Mouse (Mus musculus) heart, embryonic 14.5 days (tissue): ENCODE measurements around the gene Pdss1. TPM values are rescaled to one million over a fixed set of nuclear protein-coding genes. Genes with fewer than 3 reads are reported as not detected.
"Not testable (repeated sequence)": the region's sequence is repeated elsewhere in the genome, so short reads cannot be mapped to it uniquely, and the experiment has no call there.

Source experiments
- ATAC-seq: fragments of 200-750 bp; cut with Nextera tagmentation; 2 replicates; pipeline ENCODE4 v1.8.0; 2017; ENCODE audit warnings: low read depth, moderate TSS enrichment; ENCODE audit not compliant: insufficient number of reproducible peaks, insufficient read depth, low FRiP score
- H3K27ac ChIP-seq, 2 experiments: fragments of 200-500 bp in 1 of 2; fragments of 300-500 bp in 1 of 2; sonication (generic) in 1 of 2; replicated peaks in 1 of 2; 2 replicates each; pipeline ENCODE4 v1.5.1; 2012 to 2014; ENCODE audit warnings: low read depth in 2 of 2, low read length in 2 of 2, control low read depth in 1 of 2, mild to moderate bottlenecking in 1 of 2, mixed read lengths in 1 of 2; ENCODE audit not compliant: control insufficient read depth in 1 of 2, insufficient read depth in 1 of 2
- H3K27me3 ChIP-seq: fragments of 300-500 bp; sonication (generic); 2 replicates; pipeline ENCODE4 v1.6.1; 2014; ENCODE audit warnings: mild to moderate bottlenecking, low read length, control low read depth; ENCODE audit not compliant: control insufficient read depth, insufficient read depth
- H3K36me3 ChIP-seq: fragments of 300-500 bp; sonication (generic); 2 replicates; pipeline ENCODE4 v1.6.1; 2014; ENCODE audit warnings: mild to moderate bottlenecking, control low read depth, low read length, mixed read lengths; ENCODE audit not compliant: control insufficient read depth, insufficient read depth
- H3K4me1 ChIP-seq, 2 experiments: fragments of 200-500 bp in 1 of 2; fragments of 300-500 bp in 1 of 2; sonication (generic) in 1 of 2; 2 replicates each; pipeline ENCODE4 v1.6.1; 2012 to 2014; ENCODE audit warnings: low read length in 2 of 2, control low read depth in 1 of 2, mixed read lengths in 1 of 2; ENCODE audit not compliant: control insufficient read depth in 2 of 2, insufficient read depth in 2 of 2
- H3K4me2 ChIP-seq: fragments of 300-500 bp; sonication (generic); 2 replicates; pipeline ENCODE4 v1.6.1; 2014; ENCODE audit warnings: mild to moderate bottlenecking, low read length
- H3K4me3 ChIP-seq, 2 experiments: fragments of 200-500 bp in 1 of 2; fragments of 300-500 bp in 1 of 2; sonication (generic) in 1 of 2; 2 replicates each; pipeline ENCODE4 v1.5.1; 2012 to 2014; ENCODE audit warnings: low read length in 2 of 2, mild to moderate bottlenecking in 2 of 2, control low read depth in 1 of 2, low read depth in 1 of 2, moderate library complexity in 1 of 2; ENCODE audit not compliant: control insufficient read depth in 1 of 2, insufficient read depth in 1 of 2
- H3K9ac ChIP-seq: fragments of 300-500 bp; sonication (generic); 2 replicates; pipeline ENCODE4 v1.6.1; 2014; ENCODE audit warnings: mild to moderate bottlenecking, low read length
- H3K9me3 ChIP-seq: fragments of 300-500 bp; sonication (generic); 2 replicates; pipeline ENCODE4 v1.6.1; 2016; ENCODE audit warnings: low read length, control low read depth; ENCODE audit not compliant: control insufficient read depth
- WGBS: fragments of 180-500 bp; shearing (Covaris S2); extraction: QIAGEN DNeasy Blood & Tissue Kit; methylation state at CpG from one replicate; pipeline ENCODE4 v1.1.7; 2014; 5-methylcytosine and 5-hydroxymethylcytosine counted together
- polyA plus RNA-seq: library from polyadenylated mRNA; unstranded; fragments of >200 nt; fragmentation: Nextera tagmentation; extraction: Ambion mirVana; gene quantifications from 2 replicates; pipeline ENCODE4 v1.2.1, GENCODE M21; 2014

The Pdss1 gene
- polyA plus RNA-seq, 1 experiment from 2014 or later = 29.5 TPM

DNA sequence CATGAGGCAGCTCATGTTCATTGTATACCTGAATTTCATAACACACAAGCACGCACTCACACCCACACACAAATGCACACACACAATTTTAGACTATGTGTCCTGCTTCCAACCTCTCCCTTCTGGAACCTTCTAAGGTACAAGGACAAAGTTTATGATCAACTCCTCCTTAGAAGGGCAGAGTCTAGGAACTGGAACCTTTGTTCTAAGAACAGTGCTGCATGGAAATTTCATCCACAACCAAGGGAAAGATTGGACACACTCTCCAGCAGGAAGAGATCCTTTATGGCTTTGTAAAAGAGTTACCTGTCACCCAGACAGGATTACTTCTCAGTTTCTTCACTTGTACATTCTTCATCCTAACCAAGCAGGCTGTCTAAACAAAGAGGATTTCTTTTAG, 22.2 kb upstream of the Pdss1 start:
- H3K4me2 ChIP-seq = no peak overlapping the region
- H3K9me3 ChIP-seq = no peaks in the 10 kb centered on the region
- H3K27ac ChIP-seq = no peak overlapping the region
- no peaks in the 10 kb centered on the region for H3K36me3 ChIP-seq
- ATAC-seq = no peak
- no peak overlapping the region for H3K4me3 ChIP-seq
- H3K27me3 ChIP-seq = no peaks in the 10 kb centered on the region
- no peaks in the 10 kb centered on the region for H3K4me1 ChIP-seq
- H3K9ac ChIP-seq = no peak overlapping the region
- WGBS = 87% methylated on average over 1 of the region's 1 CpGs

- no peak overlapping the region for H3K27ac ChIP-seq
- no peak overlapping the region for H3K4me2 ChIP-seq
- no peak overlapping the region for H3K9ac ChIP-seq
- no peaks in the 10 kb centered on the region for H3K9me3 ChIP-seq
- no peak overlapping the region for H3K4me3 ChIP-seq
- no peaks in the 10 kb centered on the region for H3K4me1 ChIP-seq
- 51% methylated on average over 10 of the region's 10 CpGs for WGBS
- no peaks in the 10 kb centered on the region for H3K27me3 ChIP-seq
- ATAC-seq = no peak
- H3K36me3 ChIP-seq = no peaks in the 10 kb centered on the region
Observed at GRCm38 (mm10) chr2:22874628-22875027, 20.7 kb upstream of the Pdss1 start.

- Histone ChIP-seq H3K9ac (no peak overlapping the region), H3K36me3 (no peaks in the 10 kb centered on the region), H3K4me3 (no peak overlapping the region), H3K4me1 (no peaks in the 10 kb centered on the region), H3K27ac (no peak overlapping the region), H3K9me3 (no peaks in the 10 kb centered on the region), H3K4me2 (no peak overlapping the region), H3K27me3 (no peaks in the 10 kb centered on the region)
- 91% methylated on average over 3 of the region's 3 CpGs for WGBS
- ATAC-seq = no peak
Observed at GRCm38 (mm10) chr2:22876614-22877013, 18.7 kb upstream of the Pdss1 start.

GRCm38 (mm10) chr2:22878781-22879180, 16.5 kb upstream of the Pdss1 start:
- Histone ChIP-seq H3K36me3 (no peaks in the 10 kb centered on the region), H3K4me3 (no peak overlapping the region), H3K9me3 (no peaks in the 10 kb centered on the region), H3K4me1 (no peaks in the 10 kb centered on the region), H3K4me2 (no peak overlapping the region), H3K27ac (no peak overlapping the region), H3K9ac (no peak overlapping the region), H3K27me3 (no peaks in the 10 kb centered on the region)
- ATAC-seq = no peak
- 32% methylated on average over 1 of the region's 1 CpGs for WGBS

- not testable (repeated sequence) for H3K4me1 ChIP-seq, H3K36me3 ChIP-seq, H3K4me3 ChIP-seq, ATAC-seq, H3K9me3 ChIP-seq, H3K27me3 ChIP-seq, H3K4me2 ChIP-seq, H3K27ac ChIP-seq, H3K9ac ChIP-seq
- 78% methylated on average over 3 of the region's 3 CpGs for WGBS
Observed at GRCm38 (mm10) chr2:22880726-22881125, 14.6 kb upstream of the Pdss1 start.

GRCm38 (mm10) chr2:22894932-22895281, 415 bp upstream of the Pdss1 start:
- WGBS = 18% methylated on average over 9 of the region's 9 CpGs
- Histone ChIP-seq H3K36me3 (peaks cover 7% of the 10 kb centered on the region; the same call in 1 of the 2 replicates), H3K4me3 (peak overlapping the region; percentile 86 to 93), H3K4me2 (peak overlapping the region; percentile 81), H3K9me3 (no peaks in the 10 kb centered on the region), H3K27me3 (no peaks in the 10 kb centered on the region), H3K27ac (peak overlapping the region; percentile 83), H3K4me1 (peaks cover 0 to 5% of the 10 kb centered on the region in 2 experiments; a peak in 1 of 4 replicates), H3K9ac (peak overlapping the region; percentile 88)
- ATAC-seq = no peak

DNA sequence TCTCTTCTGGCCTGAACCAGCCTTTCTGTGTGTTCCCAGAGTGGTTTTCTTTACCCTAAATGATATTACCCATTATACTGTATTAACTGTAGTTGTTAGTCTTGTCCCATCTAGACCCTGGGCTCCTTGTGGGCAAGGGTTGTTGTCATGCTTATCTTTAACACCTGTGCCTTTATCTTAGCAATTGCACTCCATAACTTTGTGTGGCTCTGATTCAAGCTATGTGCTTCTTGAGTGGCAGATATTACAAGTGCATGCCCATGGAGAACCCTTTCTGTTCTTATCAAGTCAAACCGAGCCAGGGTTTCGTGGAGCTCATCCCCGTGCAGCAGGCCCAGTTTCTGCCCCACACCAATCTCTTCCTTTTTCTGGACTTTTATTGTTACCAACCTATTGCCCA, 8.6 kb downstream of the Pdss1 start:
- Histone ChIP-seq H3K27me3 (no peaks in the 10 kb centered on the region), H3K36me3 (peaks cover 73% of the 10 kb centered on the region), H3K4me2 (no peak overlapping the region), H3K27ac (no peak overlapping the region), H3K4me3 (no peak overlapping the region), H3K9me3 (no peaks in the 10 kb centered on the region), H3K9ac (no peak overlapping the region), H3K4me1 (no peaks in the 10 kb centered on the region)
- no peak for ATAC-seq
- 65% methylated on average over 3 of the region's 3 CpGs for WGBS

DNA sequence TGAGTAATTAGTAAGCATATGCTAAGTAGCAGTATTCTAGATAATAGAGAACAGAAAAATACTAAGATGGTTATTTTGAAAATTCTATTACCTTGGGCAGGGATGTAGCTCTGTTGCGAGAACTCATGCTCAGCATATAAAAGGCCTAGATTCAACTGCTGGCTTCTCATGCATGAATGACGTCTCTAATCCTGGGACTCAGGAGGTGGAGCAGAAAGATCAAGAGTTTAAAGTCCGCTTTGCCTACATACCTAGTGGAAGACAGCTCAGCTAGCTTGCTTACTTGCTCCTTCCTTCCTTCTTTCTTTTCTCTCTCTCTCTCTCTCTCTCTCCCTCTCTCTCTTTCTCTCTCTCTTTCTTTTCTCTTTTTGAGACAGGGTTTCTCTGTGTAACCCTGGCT, 19.1 kb downstream of the Pdss1 start:
- H3K36me3 ChIP-seq = peaks cover 88% of the 10 kb centered on the region

More for the DNA sequence above, 19.1 kb downstream of the Pdss1 start:
- 83% methylated on average over 3 of the region's 3 CpGs for WGBS
- no peak overlapping the region for H3K4me3 ChIP-seq
- H3K9me3 ChIP-seq = no peaks in the 10 kb centered on the region
- no peaks in the 10 kb centered on the region for H3K27me3 ChIP-seq
- no peaks in the 10 kb centered on the region for H3K4me1 ChIP-seq
- H3K9ac ChIP-seq = no peak overlapping the region
- no peak for ATAC-seq
- no peak overlapping the region for H3K27ac ChIP-seq
- no peak overlapping the region for H3K4me2 ChIP-seq
